Mouse (Mus musculus) adrenal gland, adult 8-10 months (tissue): ENCODE measurements around the gene Son. TPM values are rescaled to one million over a fixed set of nuclear protein-coding genes. Genes with fewer than 3 reads are reported as not detected.
A peak's percentile ranks its signal among the peaks of the same experiment; 100 is the strongest.

Experiments used
- DNase-seq: peaks from one replicate; pipeline ENCODE4 v3.0.0; 2022
- total RNA-seq, 4 experiments: library from RNA; stranded (reverse); gene quantifications; 2 replicates each; pipeline ENCODE4 v1.2.4; 2022

Gene Son
- total RNA-seq, 4 experiments from 2014 or later, result 235 to 405 (median 309) TPM

GRCm38 (mm10) chr16:91688619-91689334, 41.5 kb downstream of the Son start, which contains the start of gene Donson:
Donson (minus strand) TSS chr16:91688770.
- peak; percentile 87 for DNase-seq

- no peak for DNase-seq
Observed at GRCm38 (mm10) chr16:91689791-91690190, 42.5 kb downstream of the Son start.

GRCm38 (mm10) chr16:91694455-91695084, 47.3 kb downstream of the Son start:
- peak; percentile 38 for DNase-seq

- DNase-seq, result no peak
Observed at GRCm38 (mm10) chr16:91695108-91695755, 47.9 kb downstream of the Son start.

- DNase-seq, result no peak
Observed at GRCm38 (mm10) chr16:91698995-91699394, 51.7 kb downstream of the Son start.

GRCm38 (mm10) chr16:91701908-91702307, 54.6 kb downstream of the Son start:
- no peak for DNase-seq

- no peak for DNase-seq
Observed at GRCm38 (mm10) chr16:91702771-91703188, 55.5 kb downstream of the Son start.

- DNase-seq, result no peak
Observed at GRCm38 (mm10) chr16:91704603-91705340, 57.5 kb downstream of the Son start.

- DNase-seq, result no peak
Observed at GRCm38 (mm10) chr16:91710241-91710640, 62.9 kb downstream of the Son start.

GRCm38 (mm10) chr16:91716927-91717349, 69.6 kb downstream of the Son start:
- DNase-seq, result no peak

GRCm38 (mm10) chr16:91717399-91717798, 70.1 kb downstream of the Son start:
- DNase-seq, result no peak

GRCm38 (mm10) chr16:91724247-91724646, 76.9 kb downstream of the Son start:
- peak; percentile 20 for DNase-seq

GRCm38 (mm10) chr16:91727433-91727832, 80.1 kb downstream of the Son start:
- DNase-seq, result peak; percentile 42

- DNase-seq, result peak; percentile 99
Observed at GRCm38 (mm10) chr16:91728123-91729065, 81.1 kb downstream of the Son start, which contains the start of gene Cryzl1. Cryzl1 (minus strand) TSS chr16:91728975.

Other genes with a start within 250 kb of the Son start
- 100 to 1,000 TPM; 281 to 305 (median 301) TPM for gene Il10rb, start 241.3 kb upstream of the Son start, total RNA-seq
- gene Ifnar1, start 162.3 kb upstream of the Son start, total RNA-seq, result 10 to 100 TPM; 53.4 to 86.0 (median 68.6) TPM
- gene Ifngr2, start 100.4 kb upstream of the Son start, total RNA-seq, result 10 to 100 TPM; 21.8 to 35.9 (median 29.7) TPM
- gene Tmem50b, start 49.7 kb upstream of the Son start, total RNA-seq, result 10 to 100 TPM; 46.4 to 63.8 (median 60.6) TPM
- 10 to 100 TPM; 13.3 to 17.8 (median 14.2) TPM for gene Dnajc28, start 28.5 kb upstream of the Son start, total RNA-seq
- gene Gart, start 554 bp upstream of the Son start, total RNA-seq, result 100 to 1,000 TPM; 112 to 153 (median 129) TPM
- gene Donson, start 41.3 kb downstream of the Son start, total RNA-seq, result 10 to 100 TPM in 1 of 4 experiments, 1 to 10 TPM in 3; 4.0 to 13.1 (median 7.2) TPM
- gene Cryzl1, start 81.5 kb downstream of the Son start, total RNA-seq, result 10 to 100 TPM; 49.9 to 75.8 (median 63.0) TPM
- gene Itsn1, start 81.8 kb downstream of the Son start, total RNA-seq, result 10 to 100 TPM; 43.3 to 68.5 (median 55.7) TPM